Mouse (Mus musculus): Measurements from ENCODE around the gene Ghrl. TPM values are rescaled to one million over a fixed set of nuclear protein-coding genes. Genes with fewer than 3 reads are reported as not detected.
A peak's percentile ranks its signal among the peaks of the same experiment; 100 is the strongest.

Ghrl gene
- polyA plus RNA-seq, 1 experiment from 2014 or later = 0.32 TPM

DNA sequence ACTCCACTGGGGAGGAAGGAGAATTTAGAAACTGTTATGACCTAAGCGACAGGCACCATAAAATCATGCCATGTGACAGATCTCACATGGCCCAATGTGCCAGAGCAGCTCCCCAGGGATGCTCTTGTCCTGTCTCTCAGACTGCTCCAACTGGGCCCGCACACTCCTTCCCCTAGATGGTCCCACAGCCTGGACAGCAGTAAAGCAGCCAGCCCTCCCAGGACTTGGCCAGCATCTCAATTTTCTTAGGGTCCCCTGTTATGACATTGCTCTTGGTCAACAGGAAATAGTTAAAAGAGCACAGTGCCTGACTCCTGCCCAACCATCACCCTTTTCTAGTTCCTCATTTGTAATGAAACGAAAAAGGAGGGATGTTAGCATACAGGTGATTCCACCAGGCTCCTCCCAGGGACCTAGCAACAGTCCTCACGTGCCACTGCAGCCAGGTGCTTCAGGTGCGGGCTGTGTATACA lies 27.0 kb downstream of the Ghrl start:
- ATAC-seq (replicated peaks; ENCODE audit: low FRiP score) = no peak
- no peak for DNase-seq (ENCODE audit: low spot score)
- Histone ChIP-seq H3K27ac (ENCODE audit: low read depth, low read length) (no peak overlapping the region), H3K9ac (ENCODE audit: low read length) (no peak overlapping the region), H3K27me3 (ENCODE audit: control insufficient read depth, insufficient read depth, low read length) (no peaks in the 10 kb centered on the region), H3K4me1 (replicated peaks; ENCODE audit: control insufficient read depth, insufficient read depth, low read length) (no peaks in the 10 kb centered on the region; the same call in 1 of the 2 replicates), H3K9me3 (ENCODE audit: control insufficient read depth, low read length) (no peaks in the 10 kb centered on the region), H3K4me2 (ENCODE audit: low read depth, low read length, severe bottlenecking) (no peak overlapping the region), H3K4me3 (ENCODE audit: low read depth, low read length) (no peak overlapping the region), H3K36me3 (ENCODE audit: control insufficient read depth, insufficient read depth, low read length) (no peaks in the 10 kb centered on the region)
- WGBS = 83% methylated on average over 5 of the region's 5 CpGs

GRCm38 (mm10) chr6:113691084-113691462 lies 28.6 kb downstream of the Ghrl start:
- Histone ChIP-seq H3K9ac (ENCODE audit: low read length) (no peak overlapping the region), H3K27ac (ENCODE audit: low read depth, low read length) (peak overlapping the region; percentile 21; the same call in 1 of the 2 replicates), H3K4me2 (ENCODE audit: low read depth, low read length, severe bottlenecking) (no peak overlapping the region; the same call in 1 of the 2 replicates), H3K27me3 (ENCODE audit: control insufficient read depth, insufficient read depth, low read length) (no peaks in the 10 kb centered on the region), H3K9me3 (ENCODE audit: control insufficient read depth, low read length) (no peaks in the 10 kb centered on the region), H3K36me3 (ENCODE audit: control insufficient read depth, insufficient read depth, low read length) (no peaks in the 10 kb centered on the region), H3K4me1 (replicated peaks; ENCODE audit: control insufficient read depth, insufficient read depth, low read length) (no peaks in the 10 kb centered on the region; the same call in 1 of the 2 replicates), H3K4me3 (ENCODE audit: low read depth, low read length) (no peak overlapping the region)
- 78% methylated on average over 4 of the region's 4 CpGs for WGBS
- no peak for ATAC-seq (replicated peaks; ENCODE audit: low FRiP score)
- no peak for DNase-seq (ENCODE audit: low spot score)

- 19% methylated on average over 14 of the region's 14 CpGs for WGBS
- H3K4me1 ChIP-seq (replicated peaks; ENCODE audit: control insufficient read depth, insufficient read depth, low read length) = no peaks in the 10 kb centered on the region
- no peaks in the 10 kb centered on the region for H3K36me3 ChIP-seq (ENCODE audit: control insufficient read depth, insufficient read depth, low read length)
- DNase-seq (ENCODE audit: low spot score) (peak; percentile 64), ATAC-seq (replicated peaks; ENCODE audit: low FRiP score) (0 out of 2 replicates have a peak, but pooled peaks have one; percentile 33)
- no peak overlapping the region for H3K4me3 ChIP-seq (ENCODE audit: low read depth, low read length)
- H3K9me3 ChIP-seq (ENCODE audit: control insufficient read depth, low read length) = no peaks in the 10 kb centered on the region
- H3K27me3 ChIP-seq (ENCODE audit: control insufficient read depth, insufficient read depth, low read length) = no peaks in the 10 kb centered on the region
- H3K27ac ChIP-seq (ENCODE audit: low read depth, low read length) = peak overlapping the region; percentile 25; the same call in 1 of the 2 replicates
- 0 out of 2 replicates have a peak overlapping the region, but pooled peaks have one; percentile 17 for H3K9ac ChIP-seq (ENCODE audit: low read length)
- H3K4me2 ChIP-seq (ENCODE audit: low read depth, low read length, severe bottlenecking) = no peak overlapping the region; the same call in 1 of the 2 replicates
Measured at GRCm38 (mm10) chr6:113690400-113691083, 29.1 kb downstream of the Ghrl start.

DNA sequence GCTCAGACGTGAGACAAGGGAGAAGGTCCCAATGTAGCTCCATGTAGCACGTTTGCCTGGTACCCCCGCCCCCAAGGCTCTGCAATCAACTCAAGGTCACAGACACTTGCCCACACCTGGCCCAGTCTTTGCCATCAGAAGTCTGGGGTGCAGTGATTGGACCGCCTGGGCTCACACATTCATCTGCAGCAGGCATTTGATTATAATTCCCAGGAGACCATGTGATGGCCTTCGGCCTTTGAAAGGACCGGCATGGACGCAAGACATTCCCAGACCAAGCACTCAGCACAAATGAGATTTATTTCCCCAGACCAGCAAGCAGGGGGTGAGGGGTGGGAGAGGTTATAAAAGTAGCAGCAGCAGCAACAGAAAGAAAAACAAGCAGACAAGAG lies 29.7 kb downstream of the Ghrl start:
- Histone ChIP-seq H3K4me3 (ENCODE audit: low read depth, low read length) (no peak overlapping the region), H3K36me3 (ENCODE audit: control insufficient read depth, insufficient read depth, low read length) (no peaks in the 10 kb centered on the region), H3K4me2 (ENCODE audit: low read depth, low read length, severe bottlenecking) (no peak overlapping the region), H3K9ac (ENCODE audit: low read length) (no peak overlapping the region), H3K4me1 (replicated peaks; ENCODE audit: control insufficient read depth, insufficient read depth, low read length) (no peaks in the 10 kb centered on the region), H3K9me3 (ENCODE audit: control insufficient read depth, low read length) (no peaks in the 10 kb centered on the region), H3K27me3 (ENCODE audit: control insufficient read depth, insufficient read depth, low read length) (no peaks in the 10 kb centered on the region), H3K27ac (ENCODE audit: low read depth, low read length) (0 out of 2 replicates have a peak overlapping the region, but pooled peaks have one; percentile 25)
- DNase-seq (ENCODE audit: low spot score) = no peak
- 30% methylated on average over 7 of the region's 7 CpGs for whole genome bisulfite sequencing
- ATAC-seq (replicated peaks; ENCODE audit: low FRiP score) = no peak

DNA sequence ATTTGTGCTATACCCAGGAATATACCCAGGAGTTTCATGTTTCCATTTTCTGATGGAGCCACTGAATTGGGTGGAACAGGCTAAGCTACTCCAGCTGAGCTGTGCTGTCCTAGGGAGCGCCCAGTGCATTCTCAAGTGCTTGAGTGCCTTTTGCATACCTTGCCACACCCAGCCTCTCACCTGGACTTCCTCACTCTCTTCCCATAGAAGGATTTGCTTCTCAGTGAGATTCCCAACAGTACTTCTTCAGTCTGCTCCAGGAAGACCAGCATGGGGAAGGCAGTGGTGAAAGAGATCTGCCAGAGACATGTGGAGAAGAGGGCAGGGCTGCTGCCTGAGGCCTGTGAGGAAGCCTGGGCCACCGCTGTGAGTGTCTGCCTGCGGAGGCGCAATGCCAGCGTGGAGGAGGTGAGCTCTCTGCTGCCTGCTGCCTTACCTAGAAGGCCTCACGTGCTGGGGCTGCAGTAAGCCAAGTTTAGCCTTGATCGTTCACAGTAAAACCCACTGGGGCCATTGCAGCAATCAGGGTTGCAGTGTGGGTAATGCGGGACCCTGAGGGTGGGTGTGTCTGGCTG lies 33.0 kb downstream of the Ghrl start:
- no peak overlapping the region for H3K9ac ChIP-seq (ENCODE audit: low read length)
- no peak for DNase-seq (ENCODE audit: low spot score)
- no peak for ATAC-seq (replicated peaks; ENCODE audit: low FRiP score)
- H3K27me3 ChIP-seq (ENCODE audit: control insufficient read depth, insufficient read depth, low read length) = no peaks in the 10 kb centered on the region
- no peak overlapping the region for H3K4me2 ChIP-seq (ENCODE audit: low read depth, low read length, severe bottlenecking)
- no peak overlapping the region for H3K27ac ChIP-seq (ENCODE audit: low read depth, low read length)
- H3K9me3 ChIP-seq (ENCODE audit: control insufficient read depth, low read length) = no peaks in the 10 kb centered on the region
- H3K4me3 ChIP-seq (ENCODE audit: low read depth, low read length) = no peak overlapping the region
- no peaks in the 10 kb centered on the region for H3K36me3 ChIP-seq (ENCODE audit: control insufficient read depth, insufficient read depth, low read length)
- 42% methylated on average over 8 of the region's 8 CpGs for WGBS
- no peaks in the 10 kb centered on the region for H3K4me1 ChIP-seq (replicated peaks; ENCODE audit: control insufficient read depth, insufficient read depth, low read length)

GRCm38 (mm10) chr6:113683081-113683825 lies 36.4 kb downstream of the Ghrl start:
- no peaks in the 10 kb centered on the region for H3K4me1 ChIP-seq (replicated peaks; ENCODE audit: control insufficient read depth, insufficient read depth, low read length)
- ATAC-seq (replicated peaks; ENCODE audit: low FRiP score) (no peak), DNase-seq (ENCODE audit: low spot score) (no peak)
- H3K9me3 ChIP-seq (ENCODE audit: control insufficient read depth, low read length) = no peaks in the 10 kb centered on the region
- no peak overlapping the region for H3K9ac ChIP-seq (ENCODE audit: low read length)
- H3K4me3 ChIP-seq (ENCODE audit: low read depth, low read length) = no peak overlapping the region
- H3K4me2 ChIP-seq (ENCODE audit: low read depth, low read length, severe bottlenecking) = no peak overlapping the region
- no peaks in the 10 kb centered on the region for H3K27me3 ChIP-seq (ENCODE audit: control insufficient read depth, insufficient read depth, low read length)
- WGBS = 85% methylated on average over 10 of the region's 10 CpGs
- H3K27ac ChIP-seq (ENCODE audit: low read depth, low read length) = no peak overlapping the region
- no peaks in the 10 kb centered on the region for H3K36me3 ChIP-seq (ENCODE audit: control insufficient read depth, insufficient read depth, low read length)

GRCm38 (mm10) chr6:113681271-113681670 lies 38.4 kb downstream of the Ghrl start:
- H3K9ac ChIP-seq (ENCODE audit: low read length) = no peak overlapping the region
- H3K36me3 ChIP-seq (ENCODE audit: control insufficient read depth, insufficient read depth, low read length) = no peaks in the 10 kb centered on the region
- no peak for ATAC-seq (replicated peaks; ENCODE audit: low FRiP score)
- no peak overlapping the region for H3K4me2 ChIP-seq (ENCODE audit: low read depth, low read length, severe bottlenecking)
- H3K9me3 ChIP-seq (ENCODE audit: control insufficient read depth, low read length) = no peaks in the 10 kb centered on the region
- H3K4me3 ChIP-seq (ENCODE audit: low read depth, low read length) = no peak overlapping the region
- no peaks in the 10 kb centered on the region for H3K4me1 ChIP-seq (replicated peaks; ENCODE audit: control insufficient read depth, insufficient read depth, low read length)
- no peaks in the 10 kb centered on the region for H3K27me3 ChIP-seq (ENCODE audit: control insufficient read depth, insufficient read depth, low read length)
- WGBS = 21% methylated on average over 4 of the region's 4 CpGs
- H3K27ac ChIP-seq (ENCODE audit: low read depth, low read length) = no peak overlapping the region
- peak; percentile 88 for DNase-seq (ENCODE audit: low spot score)

DNA sequence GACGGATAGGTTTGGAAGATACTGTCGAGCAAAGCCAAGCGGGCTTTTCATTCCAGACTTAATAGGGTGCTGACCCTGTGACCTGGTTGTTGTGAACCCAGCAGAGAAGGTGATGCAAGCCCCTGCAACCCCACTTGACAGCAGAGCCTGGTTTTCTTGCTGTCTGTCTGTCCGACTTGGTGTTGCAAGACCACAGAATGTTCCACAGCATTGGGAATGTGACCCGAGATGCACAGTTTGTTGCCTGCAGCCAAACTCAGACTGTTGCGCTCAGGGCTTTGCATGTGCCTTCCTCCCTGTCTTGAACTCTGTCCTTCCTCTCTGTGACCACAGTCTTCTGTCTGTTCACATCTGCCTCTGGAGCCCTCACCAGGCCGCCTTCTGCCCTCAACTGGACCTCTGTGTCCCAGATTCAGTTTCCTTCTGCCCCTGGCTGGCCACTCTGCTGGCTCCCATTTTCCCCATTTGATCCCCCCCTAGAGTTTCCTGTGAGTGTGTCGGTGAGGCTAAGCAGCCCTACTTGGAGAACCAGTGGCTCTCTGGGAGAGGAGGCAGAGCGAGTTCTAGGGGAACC lies 39.6 kb downstream of the Ghrl start:
- H3K4me3 ChIP-seq (ENCODE audit: low read depth, low read length) = no peak overlapping the region
- 79% methylated on average over 9 of the region's 9 CpGs for WGBS
- ATAC-seq (replicated peaks; ENCODE audit: low FRiP score) = no peak
- H3K4me2 ChIP-seq (ENCODE audit: low read depth, low read length, severe bottlenecking) = no peak overlapping the region
- no peaks in the 10 kb centered on the region for H3K27me3 ChIP-seq (ENCODE audit: control insufficient read depth, insufficient read depth, low read length)
- no peaks in the 10 kb centered on the region for H3K9me3 ChIP-seq (ENCODE audit: control insufficient read depth, low read length)
- no peaks in the 10 kb centered on the region for H3K4me1 ChIP-seq (replicated peaks; ENCODE audit: control insufficient read depth, insufficient read depth, low read length)
- no peaks in the 10 kb centered on the region for H3K36me3 ChIP-seq (ENCODE audit: control insufficient read depth, insufficient read depth, low read length)
- H3K9ac ChIP-seq (ENCODE audit: low read length) = no peak overlapping the region
- no peak for DNase-seq (ENCODE audit: low spot score)
- H3K27ac ChIP-seq (ENCODE audit: low read depth, low read length) = no peak overlapping the region
